Mouse (Mus musculus) G1E (cell line): ENCODE measurements at regions not wholly inside any gene's neighbourhood (a gene's known extent, or its start where the extent isn't known, plus 50 kb on each side); places are given as distances from the start of the nearest gene placed in this dataset.
"Not testable (repeated sequence)": the region's sequence is repeated elsewhere in the genome, so short reads cannot be mapped to it uniquely, and the experiment has no call there.

ENCODE experiments used
- ATAC-seq: 2 replicates; pipeline ENCODE4 v1.8.0; 2016; ENCODE audit warnings: mild to moderate bottlenecking; ENCODE audit not compliant: insufficient number of reproducible peaks, poor library complexity, low FRiP score, severe bottlenecking; ENCODE audit errors: extremely low read depth
- DNase-seq: peaks from one replicate; pipeline ENCODE4 v3.0.0; 2012; ENCODE audit warnings: low spot score
- H3K27me3 ChIP-seq: 2 replicates; pipeline ENCODE4 v1.6.1; 2012; ENCODE audit warnings: mild to moderate bottlenecking, low read length, inconsistent platforms; ENCODE audit not compliant: insufficient read depth
- H3K36me3 ChIP-seq: replicated peaks from 2 replicates; pipeline ENCODE3; 2012; ENCODE audit warnings: mild to moderate bottlenecking, inconsistent platforms
- H3K4me1 ChIP-seq: 2 replicates; pipeline ENCODE4 v1.6.1; 2012; ENCODE audit warnings: low read depth, low read length, inconsistent platforms, mixed read lengths; ENCODE audit not compliant: insufficient read depth
- H3K4me3 ChIP-seq: 2 replicates; pipeline ENCODE4 v1.5.1; 2012; ENCODE audit warnings: low read depth, mild to moderate bottlenecking, inconsistent platforms, low read length, moderate library complexity, mixed read lengths
- H3K9me3 ChIP-seq: replicated peaks from 2 replicates; pipeline ENCODE4 v1.6.1; 2012; ENCODE audit warnings: inconsistent platforms
- CTCF ChIP-seq: IDR thresholded peaks from 2 replicates; pipeline ENCODE4 v1.5.1; 2012; ENCODE audit warnings: low read depth, low read length, inconsistent platforms, mixed read lengths
- GATA1 ChIP-seq: IDR thresholded peaks from 2 replicates; pipeline ENCODE4 v1.6.1; 2012; ENCODE audit warnings: borderline replicate concordance, low read length, inconsistent platforms, mixed read lengths
- GATA2 ChIP-seq: IDR thresholded peaks from 2 replicates; pipeline ENCODE4 v1.6.1; 2012; ENCODE audit warnings: low read depth, low read length, inconsistent platforms, borderline replicate concordance
- POLR2AphosphoS5 ChIP-seq: IDR thresholded peaks from 2 replicates; pipeline ENCODE4 v1.6.1; 2012; ENCODE audit warnings: low read depth, low read length, inconsistent platforms; ENCODE audit not compliant: insufficient replicate concordance
- TAL1 ChIP-seq: conservative IDR thresholded peaks from 2 replicates; pipeline ENCODE4 v1.6.1; 2012; ENCODE audit warnings: low read depth, low read length, inconsistent platforms, mixed read lengths

- Histone ChIP-seq H3K36me3 (no peaks in the 10 kb centered on the region), H3K27me3 (no peaks in the 10 kb centered on the region), H3K9me3 (no peaks in the 10 kb centered on the region), H3K4me1 (no peaks in the 10 kb centered on the region), H3K4me3 (no peak overlapping the region)
- no peak for DNase-seq
- TF ChIP-seq GATA2 (no peak), TAL1 (no peak), CTCF (no peak), POLR2AphosphoS5 (no peak), GATA1 (no peak)
- ATAC-seq: no peak
These were observed 76.8 kb upstream of the Smg1 start for GRCm38 (mm10) chr7:118320307-118320706.

GRCm38 (mm10) chr7:118318432-118319135, 75.1 kb upstream of the Smg1 start:
- Histone ChIP-seq H3K27me3 (no peaks in the 10 kb centered on the region), H3K4me1 (no peaks in the 10 kb centered on the region), H3K9me3 (no peaks in the 10 kb centered on the region), H3K36me3 (no peaks in the 10 kb centered on the region), H3K4me3 (no peak overlapping the region)
- TF ChIP-seq POLR2AphosphoS5 (no peak), TAL1 (no peak), CTCF (no peak), GATA1 (no peak), GATA2 (no peak)
- no peak for ATAC-seq
- DNase-seq: no peak

GRCm38 (mm10) chr7:118314886-118315285, 71.4 kb upstream of the Smg1 start:
- H3K4me1 ChIP-seq, ATAC-seq, H3K27me3 ChIP-seq, H3K4me3 ChIP-seq, H3K9me3 ChIP-seq, H3K36me3 ChIP-seq, DNase-seq: not testable (repeated sequence)

GRCm38 (mm10) chr7:118314228-118314658, 70.8 kb upstream of the Smg1 start:
- no peak for ATAC-seq
- H3K27me3 ChIP-seq: no peaks in the 10 kb centered on the region
- no peaks in the 10 kb centered on the region for H3K36me3 ChIP-seq
- TF ChIP-seq CTCF (no peak), GATA2 (no peak), GATA1 (no peak), POLR2AphosphoS5 (no peak), TAL1 (no peak)
- H3K9me3 ChIP-seq: no peaks in the 10 kb centered on the region
- no peaks in the 10 kb centered on the region for H3K4me1 ChIP-seq
- H3K4me3 ChIP-seq: no peak overlapping the region
- DNase-seq: no peak

- no peaks in the 10 kb centered on the region for H3K4me1 ChIP-seq
- no peaks in the 10 kb centered on the region for H3K36me3 ChIP-seq
- DNase-seq (no peak), ATAC-seq (no peak)
- no peak for TF ChIP-seq CTCF
- H3K4me3 ChIP-seq: no peak overlapping the region
- no peaks in the 10 kb centered on the region for H3K9me3 ChIP-seq
- no peaks in the 10 kb centered on the region for H3K27me3 ChIP-seq
These were observed 70.3 kb upstream of the Smg1 start for GRCm38 (mm10) chr7:118313818-118314217.

- Histone ChIP-seq H3K36me3 (no peaks in the 10 kb centered on the region), H3K27me3 (no peaks in the 10 kb centered on the region), H3K4me1 (no peaks in the 10 kb centered on the region), H3K9me3 (no peaks in the 10 kb centered on the region), H3K4me3 (no peak overlapping the region)
- no peak for ATAC-seq
- TF ChIP-seq TAL1 (no peak), POLR2AphosphoS5 (no peak), GATA1 (no peak)
- no peak for DNase-seq
These were observed 66.3 kb upstream of the Smg1 start for GRCm38 (mm10) chr7:118309733-118310132.

GRCm38 (mm10) chr7:118308882-118309281, 65.4 kb upstream of the Smg1 start:
- no peaks in the 10 kb centered on the region for H3K4me1 ChIP-seq
- TF ChIP-seq GATA2 (no peak), TAL1 (no peak), GATA1 (no peak), CTCF (no peak), POLR2AphosphoS5 (no peak)

More at GRCm38 (mm10) chr7:118308882-118309281, 65.4 kb upstream of the Smg1 start:
- no peak for DNase-seq
- no peak for ATAC-seq
- H3K36me3 ChIP-seq: no peaks in the 10 kb centered on the region
- H3K4me3 ChIP-seq: no peak overlapping the region
- H3K9me3 ChIP-seq: no peaks in the 10 kb centered on the region
- no peaks in the 10 kb centered on the region for H3K27me3 ChIP-seq
